Comparison of ENCODE assay signal across 17 mouse cellular contexts in genomic region chr9:35333631-35334005, GRCm38 (mm10).
DNase-seq lines count a peak whose midpoint lies in the region; ATAC-seq and TF ChIP-seq lines count a peak whose summit lies in the region.
"Had no signal": no experiment of that assay in that cellular context is flagged by ENCODE, and none has a peak within 500 bp of the region (broad histone marks: within the 10 kb centered on the region; RNA-seq: fewer than 3 reads in every experiment).

No protein-coding gene starts in this region.

- H3K27ac ChIP-seq in forebrain, embryonic 13.5 days: no peak overlapping the region
- H3K27ac ChIP-seq in forebrain, embryonic 12.5 days: no peak overlapping the region
- H3K27ac ChIP-seq in intestine, embryonic 15.5 days: peak overlapping the region; percentile 59
- H3K27ac ChIP-seq in stomach, embryonic 16.5 days (ENCODE audit: low read length): peak overlapping the region; percentile 80; the same call in 1 of the 2 replicates
- no peak overlapping the region for H3K27ac ChIP-seq in midbrain, embryonic 16.5 days (ENCODE audit: low read length)
- H3K27ac ChIP-seq: hindbrain, postnatal 0 days; kidney, postnatal 0 days had no signal

- no peaks in the 10 kb centered on the region for H3K9me3 ChIP-seq in forebrain, embryonic 13.5 days (replicated peaks)
- H3K9me3 ChIP-seq in forebrain, embryonic 12.5 days: no peaks in the 10 kb centered on the region
- no peaks in the 10 kb centered on the region for H3K9me3 ChIP-seq in intestine, embryonic 15.5 days
- no peaks in the 10 kb centered on the region for H3K9me3 ChIP-seq in stomach, embryonic 16.5 days (replicated peaks; ENCODE audit: control insufficient read depth, low read length)
- no peaks in the 10 kb centered on the region for H3K9me3 ChIP-seq in midbrain, embryonic 16.5 days (replicated peaks; ENCODE audit: control insufficient read depth, low read length, poor library complexity, severe bottlenecking)
- H3K9me3 ChIP-seq: G1E had no signal

- no peak for DNase-seq in liver
- no peak for DNase-seq in kidney, postnatal 25 days
- DNase-seq: cerebellum, adult 11 months; heart, adult 18-20 months; heart, postnatal 10 days; right cerebral cortex, postnatal 14 days had no signal

- H3K36me3 ChIP-seq in forebrain, embryonic 13.5 days (ENCODE audit: poor library complexity, severe bottlenecking): no peaks in the 10 kb centered on the region
- no peaks in the 10 kb centered on the region for H3K36me3 ChIP-seq in forebrain, embryonic 12.5 days (replicated peaks)
- H3K36me3 ChIP-seq in C2C12 (ENCODE audit: control insufficient read depth, insufficient read depth): no peaks in the 10 kb centered on the region
- no peaks in the 10 kb centered on the region for H3K36me3 ChIP-seq in intestine, embryonic 15.5 days
- no peaks in the 10 kb centered on the region for H3K36me3 ChIP-seq in stomach, embryonic 16.5 days (ENCODE audit: control insufficient read depth, insufficient read depth, low read length)
- H3K36me3 ChIP-seq in midbrain, embryonic 16.5 days (ENCODE audit: control insufficient read depth, insufficient read depth, low read length): no peaks in the 10 kb centered on the region
- H3K36me3 ChIP-seq: G1E had no signal

- no peak overlapping the region for H3ac ChIP-seq in C2C12 (ENCODE audit: control insufficient read depth, insufficient read length, low read depth)

- no peaks in the 10 kb centered on the region for H3K79me3 ChIP-seq in C2C12 (ENCODE audit: low read depth)

- 73% methylated on average over 8 of the region's 8 CpGs for WGBS in forebrain, embryonic 13.5 days
- 69% methylated on average over 8 of the region's 8 CpGs for WGBS in forebrain, embryonic 12.5 days
- WGBS in intestine, embryonic 15.5 days: 43% methylated on average over 8 of the region's 8 CpGs
- 49% methylated on average over 8 of the region's 8 CpGs for WGBS in stomach, embryonic 16.5 days
- 76% methylated on average over 8 of the region's 8 CpGs for WGBS in midbrain, embryonic 16.5 days

- H3K79me2 ChIP-seq in C2C12 (ENCODE audit: control insufficient read depth, insufficient read depth): no peaks in the 10 kb centered on the region

- no peak for ATAC-seq in forebrain, embryonic 13.5 days
- ATAC-seq in forebrain, embryonic 12.5 days (ENCODE audit: low FRiP score): no peak
- 0 out of 2 replicates have a peak, but pooled peaks have one; percentile 5 for ATAC-seq in intestine, embryonic 15.5 days
- ATAC-seq in stomach, embryonic 16.5 days (ENCODE audit: insufficient read depth, low FRiP score): no peak
- ATAC-seq in midbrain, embryonic 16.5 days: no peak
- ATAC-seq: hindbrain, postnatal 0 days had no signal

- 0 out of 2 replicates have a peak overlapping the region, but pooled peaks have one; percentile 16 for H3K9ac ChIP-seq in forebrain, embryonic 13.5 days
- H3K9ac ChIP-seq in forebrain, embryonic 12.5 days: no peak overlapping the region
- no peak overlapping the region for H3K9ac ChIP-seq in intestine, embryonic 15.5 days
- H3K9ac ChIP-seq in stomach, embryonic 16.5 days (ENCODE audit: low read length): no peak overlapping the region
- no peak overlapping the region for H3K9ac ChIP-seq in midbrain, embryonic 16.5 days (ENCODE audit: low read depth, low read length)

- no peak overlapping the region for H3K4me2 ChIP-seq in forebrain, embryonic 13.5 days
- no peak overlapping the region for H3K4me2 ChIP-seq in forebrain, embryonic 12.5 days
- H3K4me2 ChIP-seq in intestine, embryonic 15.5 days (replicated peaks): no peak overlapping the region
- H3K4me2 ChIP-seq in stomach, embryonic 16.5 days (ENCODE audit: low read depth, low read length): no peak overlapping the region
- no peak overlapping the region for H3K4me2 ChIP-seq in midbrain, embryonic 16.5 days (ENCODE audit: low read length)
- H3K4me2 ChIP-seq: liver, embryonic 11.5 days; midbrain, embryonic 11.5 days had no signal

- peaks cover 42% of the 10 kb centered on the region for H3K27me3 ChIP-seq in forebrain, embryonic 13.5 days
- peaks cover 85% of the 10 kb centered on the region for H3K27me3 ChIP-seq in forebrain, embryonic 12.5 days
- no peaks in the 10 kb centered on the region for H3K27me3 ChIP-seq in C2C12 (ENCODE audit: control insufficient read depth, insufficient read depth, insufficient read length)
- peaks cover 2% of the 10 kb centered on the region; the same call in 1 of the 2 replicates for H3K27me3 ChIP-seq in intestine, embryonic 15.5 days (replicated peaks)
- no peaks in the 10 kb centered on the region for H3K27me3 ChIP-seq in stomach, embryonic 16.5 days (ENCODE audit: control insufficient read depth, insufficient read depth, low read length)
- peaks cover 15% of the 10 kb centered on the region for H3K27me3 ChIP-seq in midbrain, embryonic 16.5 days (ENCODE audit: control insufficient read depth, insufficient read depth, low read depth, low read length)

- peaks cover 79% of the 10 kb centered on the region for H3K4me1 ChIP-seq in forebrain, embryonic 13.5 days
- peaks cover 80% of the 10 kb centered on the region for H3K4me1 ChIP-seq in forebrain, embryonic 12.5 days
- peaks cover 57% of the 10 kb centered on the region for H3K4me1 ChIP-seq in intestine, embryonic 15.5 days (replicated peaks)
- peaks cover 46% of the 10 kb centered on the region for H3K4me1 ChIP-seq in stomach, embryonic 16.5 days (ENCODE audit: control insufficient read depth, insufficient read depth, low read length)
- peaks cover 25% of the 10 kb centered on the region for H3K4me1 ChIP-seq in midbrain, embryonic 16.5 days (ENCODE audit: control insufficient read depth, insufficient read depth, low read length)

- no peak for TF ChIP-seq CTCF in C2C12 (IDR thresholded peaks at IDR 0.05; ENCODE audit: control insufficient read depth, insufficient read depth, insufficient read length)

- no peak overlapping the region for H3K4me3 ChIP-seq in forebrain, embryonic 13.5 days
- H3K4me3 ChIP-seq in forebrain, embryonic 12.5 days (replicated peaks): no peak overlapping the region
- H3K4me3 ChIP-seq in C2C12 (ENCODE audit: insufficient read depth, poor library complexity, severe bottlenecking): no peak overlapping the region
- H3K4me3 ChIP-seq in intestine, embryonic 15.5 days (replicated peaks): no peak overlapping the region
- H3K4me3 ChIP-seq in stomach, embryonic 16.5 days (replicated peaks; ENCODE audit: low read length): no peak overlapping the region
- H3K4me3 ChIP-seq in midbrain, embryonic 16.5 days (ENCODE audit: low read depth, low read length): no peak overlapping the region

TF ChIP-seq in C2C12, 6 proteins besides CTCF, POLR2A, EP300 and RAD21:
- no peak for TF ChIP-seq FOSL1 (IDR thresholded peaks at IDR 0.05; ENCODE audit: insufficient read depth, low read length, poor library complexity, severe bottlenecking)
- peak; percentile 6 for TF ChIP-seq MYOD1 (IDR thresholded peaks at IDR 0.05; ENCODE audit: control insufficient read depth, insufficient read length, low read depth)

Comparison
In these comparisons a context has a peak if more than half of its experiments do, and no peak if none do; other contexts are left out.
1. H3K27ac ChIP-seq: peak in intestine, embryonic 15.5 days (single experiment) and stomach, embryonic 16.5 days (single experiment); none in forebrain, embryonic 13.5 days (single experiment), forebrain, embryonic 12.5 days (single experiment) and midbrain, embryonic 16.5 days (single experiment).